Mouse (Mus musculus) T-helper 17 cell (primary cell): Measurements from ENCODE around the gene Large2.
"Not testable (repeated sequence)": the region's sequence is repeated elsewhere in the genome, so short reads cannot be mapped to it uniquely, and the experiment has no call there.

Source experiments
- in situ Hi-C, 2 experiments: fragments of 300-600 bp; cut with MboI, MseI; formaldehyde crosslinking; loops; 1 replicate in 1 of 2; 2 replicates in 1 of 2; pipeline ENCODE4 v1.15.1; 2025; ENCODE audit warnings: high pct_unique_total_duplicates in 2 of 2

Gene Large2

DNA sequence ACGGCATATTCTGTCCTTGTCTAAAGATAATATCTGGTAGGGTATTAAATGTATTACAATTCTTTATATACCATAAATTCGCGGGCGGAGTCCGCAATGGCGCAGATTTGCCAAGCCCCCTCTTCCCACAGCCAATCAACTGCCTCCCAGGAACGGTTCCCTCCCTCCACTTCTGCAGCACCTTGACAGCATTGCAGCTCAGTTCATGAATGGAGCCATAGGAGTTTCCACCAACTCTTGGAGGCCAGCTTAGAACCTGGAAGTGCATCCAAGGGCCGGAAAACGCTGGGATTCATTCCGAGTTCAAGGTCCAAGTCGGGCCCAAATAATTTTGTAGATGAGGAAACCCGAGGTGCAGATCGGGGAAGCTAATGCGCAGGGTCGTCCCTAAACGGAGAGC, at the start of gene Large2, which contains the start of gene Pex16:
Gene Large2 (minus strand): TSS at position 356 of the 400 bp plus-strand sequence.
Gene Pex16 (plus strand): TSS at position 163 of the 400 bp plus-strand sequence.
- in situ Hi-C loops, result loop anchor here (5.0 to 10.0 kb wide), 2 partner anchors 58 to 60 kb away; partner anchors contain the start of gene Cry2 (in 2 of the 2)

DNA sequence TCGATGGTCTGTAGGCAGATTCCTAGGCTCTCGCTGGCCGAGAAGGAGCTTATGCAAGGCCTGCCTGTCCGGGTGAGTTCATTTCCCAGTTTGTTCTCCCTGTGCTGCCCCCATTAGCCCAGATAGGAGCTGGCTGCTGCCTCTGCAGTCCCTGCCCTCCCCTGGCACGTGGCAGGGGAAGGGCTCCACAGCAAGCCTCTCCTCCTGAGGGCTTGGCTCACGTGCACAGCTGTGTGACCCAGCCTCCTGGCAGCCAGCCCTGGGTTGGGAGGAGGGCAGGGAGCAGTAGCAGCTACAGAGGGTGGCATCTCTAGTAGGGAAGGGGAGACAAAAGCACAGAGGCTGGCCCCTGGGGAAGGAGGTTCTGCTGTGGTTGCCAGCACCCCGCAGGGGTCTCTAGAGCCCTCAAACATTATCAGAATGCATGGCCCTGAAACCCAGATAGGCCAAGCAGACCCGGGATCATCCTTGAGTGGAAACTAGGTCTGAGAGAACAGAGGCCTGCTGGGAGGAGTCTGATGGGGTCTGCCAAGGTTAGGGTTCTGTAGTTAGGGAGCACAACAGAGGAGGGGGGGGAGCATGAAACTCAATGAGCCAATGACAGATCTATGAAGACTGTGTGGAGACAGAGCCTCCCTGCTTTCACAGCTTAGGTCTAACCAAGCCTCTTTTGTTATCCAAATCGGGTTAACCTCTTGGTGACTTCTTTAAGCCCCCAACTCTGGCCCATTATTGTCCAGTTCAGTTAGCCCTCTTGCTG, 49.2 kb upstream of the Large2 start:
- in situ Hi-C loops, result no loop called here

GRCm38 (mm10) chr2:92423156-92423555, 48.5 kb upstream of the Large2 start:
- in situ Hi-C loops, result no loop called here

GRCm38 (mm10) chr2:92422388-92423135, 47.9 kb upstream of the Large2 start:
- in situ Hi-C loops, result no loop called here

- in situ Hi-C loops, result no loop called here
These were observed 47.2 kb upstream of the Large2 start for GRCm38 (mm10) chr2:92421723-92422387.

DNA sequence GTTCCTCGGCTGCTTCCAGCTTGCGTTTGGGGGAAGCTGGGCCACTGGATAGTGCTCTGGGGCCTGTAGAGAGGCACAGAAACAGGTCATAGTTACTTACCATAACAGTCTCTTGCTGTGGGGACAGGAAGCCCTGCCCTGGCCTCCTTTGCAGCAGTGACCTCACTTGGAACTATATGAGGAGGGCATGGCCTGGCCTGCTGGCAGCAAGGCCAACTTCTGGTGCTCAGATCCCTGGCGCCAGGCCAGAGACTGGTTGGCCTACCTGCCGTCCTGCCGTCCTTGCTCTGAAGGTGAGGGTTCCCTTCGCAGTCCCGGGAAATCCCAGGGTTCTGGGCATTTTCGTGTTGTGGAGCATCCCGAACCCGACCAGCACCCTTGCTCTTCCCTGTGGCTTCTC, 37.0 kb upstream of the Large2 start:
- in situ Hi-C loops, result no loop called here

DNA sequence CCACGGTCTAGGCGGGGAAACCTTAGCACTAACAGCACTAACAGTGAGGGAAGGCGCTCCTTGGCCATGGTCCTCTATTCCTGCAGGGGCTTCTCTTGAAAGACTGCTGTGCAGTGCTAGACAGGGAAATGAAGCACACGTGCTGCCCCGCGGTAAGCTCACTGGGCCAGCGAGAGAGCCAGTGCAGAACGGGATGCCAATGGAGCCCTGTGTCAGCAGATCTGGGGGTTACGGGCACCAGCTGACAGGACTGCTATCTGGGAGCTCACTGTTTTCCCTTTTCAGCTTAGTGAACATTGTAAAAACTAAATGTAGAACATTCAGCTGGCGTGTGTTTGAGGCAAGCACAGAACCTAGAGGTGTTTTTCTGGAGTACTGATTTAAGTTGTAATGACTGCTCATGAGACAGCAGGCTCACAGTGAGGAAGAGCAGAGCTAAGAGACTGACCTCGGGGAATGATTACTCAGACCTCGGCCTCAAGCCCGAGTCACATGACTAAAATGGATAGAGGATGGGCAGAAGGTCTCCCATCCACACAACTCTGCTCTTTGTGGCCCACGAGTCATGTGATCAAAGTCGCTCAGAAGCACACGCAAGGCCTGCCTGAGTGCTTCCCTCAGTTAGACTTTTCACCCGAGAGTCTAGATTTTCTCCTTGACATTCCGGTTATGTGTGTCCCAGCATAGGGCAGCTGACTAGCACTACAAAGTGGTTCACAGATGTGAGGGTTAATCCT, 33.8 kb upstream of the Large2 start:
- in situ Hi-C loops, result no loop called here

GRCm38 (mm10) chr2:92405687-92406086, 31.0 kb upstream of the Large2 start:
- in situ Hi-C loops, result no loop called here

DNA sequence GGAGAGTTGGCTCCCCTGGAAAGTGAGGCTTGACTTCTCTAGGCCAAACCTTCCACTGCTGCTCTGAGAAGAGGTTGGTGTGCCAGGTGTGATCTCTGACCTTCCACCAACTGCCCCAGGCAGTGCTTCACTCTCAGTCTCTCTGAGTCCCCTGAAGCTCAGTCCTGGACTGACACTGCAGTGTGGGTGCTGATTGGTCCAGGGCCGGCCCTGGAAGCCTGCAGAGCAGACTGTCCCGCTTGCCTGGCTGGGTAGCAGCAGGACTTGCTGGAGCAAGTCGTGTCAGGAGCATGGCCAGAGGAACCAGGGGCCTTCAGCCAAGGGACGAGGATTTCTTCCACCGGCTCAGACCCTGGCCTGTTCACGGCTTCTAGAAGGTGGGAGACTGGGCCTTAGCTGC, 30.1 kb upstream of the Large2 start:
- in situ Hi-C loops, result no loop called here

DNA sequence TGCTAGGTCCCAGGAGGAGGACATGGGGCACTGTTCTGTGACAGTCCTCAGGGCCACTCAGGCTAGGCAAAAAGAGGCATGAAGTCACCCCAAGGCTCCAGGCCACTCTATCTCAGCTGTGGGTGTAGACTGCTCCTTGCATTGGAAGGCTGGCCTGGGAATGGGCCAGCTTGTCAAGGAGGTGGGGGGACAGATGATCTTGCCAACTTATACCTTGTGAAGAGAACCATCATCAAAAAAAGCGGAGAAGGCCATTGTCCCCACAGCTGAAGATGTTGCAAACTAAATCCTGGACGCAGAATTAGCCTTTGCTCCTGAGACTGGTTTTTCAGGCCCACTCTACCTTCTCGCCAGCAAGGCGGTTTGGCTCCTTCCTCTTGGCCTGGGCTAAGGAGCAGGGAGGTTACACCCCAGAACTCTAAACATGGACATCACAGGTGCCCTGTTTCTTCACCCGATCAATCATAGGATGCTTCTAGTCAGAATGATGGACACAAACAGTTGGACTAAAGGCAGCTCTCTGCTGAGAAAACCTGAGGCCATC, 29.2 kb upstream of the Large2 start:
- in situ Hi-C loops, result no loop called here

DNA sequence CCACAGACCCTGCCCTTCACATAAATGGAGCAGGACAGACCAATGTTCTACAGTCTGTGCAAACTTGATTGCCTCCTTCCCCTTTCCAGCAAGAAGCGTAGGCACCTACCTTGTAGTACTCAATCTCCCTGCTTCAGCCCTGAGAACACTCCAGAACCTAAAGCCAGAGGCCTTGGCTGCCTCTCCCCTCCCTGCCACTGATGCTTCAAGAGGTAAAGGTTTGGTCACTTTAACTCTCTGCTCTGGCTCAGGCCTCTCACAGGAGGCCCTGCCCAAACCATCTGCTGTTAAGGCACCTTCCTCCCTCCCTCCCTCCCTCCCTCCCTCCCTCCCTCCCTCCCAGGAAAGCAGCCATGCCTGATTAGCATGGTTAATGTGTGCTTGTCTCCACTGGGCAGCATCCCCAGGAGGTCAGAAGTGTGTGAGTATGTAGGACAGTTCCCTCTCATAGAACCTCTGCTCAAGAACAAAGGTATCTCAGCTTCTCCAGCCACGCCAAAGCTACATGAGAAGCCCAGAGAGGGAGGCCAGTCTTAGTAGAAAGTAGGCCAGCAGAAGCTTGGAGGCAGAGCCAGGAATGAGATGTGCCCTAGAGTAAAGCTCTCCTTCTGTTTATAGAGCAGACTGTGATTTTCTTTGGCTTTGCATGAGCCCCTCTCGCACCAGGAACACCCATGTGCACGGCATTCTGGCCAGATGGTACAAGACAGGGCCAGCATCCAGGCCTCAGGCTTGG, 28.1 kb upstream of the Large2 start:
- in situ Hi-C loops, result no loop called here

GRCm38 (mm10) chr2:92401091-92401561, 26.5 kb upstream of the Large2 start, which contains the start of gene Mapk8ip1:
TSS of gene Mapk8ip1 (minus strand) at chr2:92401263.
- in situ Hi-C loops, result no loop called here

DNA sequence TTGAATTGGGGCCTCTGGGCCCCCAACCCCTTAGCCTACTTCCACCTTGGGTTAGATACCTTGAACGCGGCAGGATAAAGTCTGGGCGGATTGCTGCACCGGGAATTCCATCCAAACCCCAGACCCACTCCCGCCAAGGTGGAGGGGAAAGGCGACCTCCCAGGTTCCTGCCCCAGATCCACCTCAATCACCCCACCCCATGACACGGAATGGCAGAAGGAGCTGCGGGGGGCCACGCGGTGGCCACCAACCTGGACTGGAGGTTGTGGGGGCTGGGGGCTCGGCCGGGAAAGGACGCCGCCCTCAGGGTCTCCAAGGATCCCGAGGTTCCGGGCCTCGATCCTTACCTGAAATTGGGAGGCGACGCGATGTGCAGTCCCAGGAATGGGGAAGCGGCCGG, 26.0 kb upstream of the Large2 start:
- in situ Hi-C loops, result no loop called here

DNA sequence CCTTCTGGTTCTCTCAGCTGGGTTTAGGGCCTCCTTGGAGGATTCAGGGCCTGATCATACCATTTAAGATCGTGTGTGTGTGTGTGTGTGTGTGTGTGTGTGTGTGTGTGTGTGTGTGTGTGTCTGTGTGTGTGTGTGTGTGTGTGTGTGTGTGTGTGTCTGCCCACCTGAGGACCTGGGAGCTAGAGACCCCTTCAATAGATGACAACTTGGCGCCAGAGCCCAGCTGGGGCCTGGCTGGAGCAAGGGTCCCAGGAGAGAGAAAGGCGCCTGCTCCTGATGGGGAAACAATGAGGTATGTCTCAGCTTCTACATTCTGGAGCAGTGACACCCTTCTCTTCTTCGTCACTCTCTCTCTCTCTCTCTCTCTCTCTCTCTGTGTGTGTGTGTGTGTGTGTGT, 25.2 kb upstream of the Large2 start:
- in situ Hi-C loops, result not testable (repeated sequence)

DNA sequence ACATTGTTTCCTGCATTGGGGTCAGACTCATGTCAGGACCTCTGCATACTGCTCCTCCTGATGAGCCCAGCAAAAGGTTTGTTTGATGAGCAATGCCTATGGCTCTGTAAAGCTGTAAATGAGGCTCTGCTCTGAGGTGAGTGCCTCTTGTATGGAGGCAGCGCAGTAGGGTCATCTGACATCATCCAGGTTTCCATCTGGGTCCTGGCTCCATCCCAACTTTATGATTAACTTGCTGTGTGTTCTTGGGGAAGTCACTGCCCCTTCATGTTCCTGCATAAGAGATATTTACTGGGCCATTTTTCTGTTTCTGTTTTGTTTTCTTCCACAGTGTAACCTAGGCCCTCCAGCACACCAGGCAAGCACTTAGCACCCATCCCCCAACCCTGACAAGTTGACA, 22.8 kb upstream of the Large2 start:
- in situ Hi-C loops, result no loop called here

DNA sequence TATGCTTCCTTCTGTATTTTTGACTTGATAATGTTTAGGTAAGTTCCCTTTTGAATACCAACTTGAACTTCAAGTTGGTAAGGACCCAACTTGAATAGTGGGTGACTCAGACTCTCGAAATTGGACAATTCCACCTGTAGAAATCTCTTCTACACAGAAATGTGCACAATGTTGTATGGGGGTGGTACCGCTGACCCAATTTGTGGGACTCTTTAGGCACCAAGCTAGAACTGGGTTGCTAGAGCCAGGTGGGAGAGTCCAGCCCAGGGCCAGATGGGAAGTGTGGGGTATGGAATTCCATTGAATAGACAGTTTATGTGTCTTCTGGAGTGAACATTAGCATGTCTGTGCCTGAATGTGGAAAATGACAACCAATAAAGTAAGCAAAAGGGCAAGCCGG, 20.9 kb upstream of the Large2 start:
- in situ Hi-C loops, result no loop called here

DNA sequence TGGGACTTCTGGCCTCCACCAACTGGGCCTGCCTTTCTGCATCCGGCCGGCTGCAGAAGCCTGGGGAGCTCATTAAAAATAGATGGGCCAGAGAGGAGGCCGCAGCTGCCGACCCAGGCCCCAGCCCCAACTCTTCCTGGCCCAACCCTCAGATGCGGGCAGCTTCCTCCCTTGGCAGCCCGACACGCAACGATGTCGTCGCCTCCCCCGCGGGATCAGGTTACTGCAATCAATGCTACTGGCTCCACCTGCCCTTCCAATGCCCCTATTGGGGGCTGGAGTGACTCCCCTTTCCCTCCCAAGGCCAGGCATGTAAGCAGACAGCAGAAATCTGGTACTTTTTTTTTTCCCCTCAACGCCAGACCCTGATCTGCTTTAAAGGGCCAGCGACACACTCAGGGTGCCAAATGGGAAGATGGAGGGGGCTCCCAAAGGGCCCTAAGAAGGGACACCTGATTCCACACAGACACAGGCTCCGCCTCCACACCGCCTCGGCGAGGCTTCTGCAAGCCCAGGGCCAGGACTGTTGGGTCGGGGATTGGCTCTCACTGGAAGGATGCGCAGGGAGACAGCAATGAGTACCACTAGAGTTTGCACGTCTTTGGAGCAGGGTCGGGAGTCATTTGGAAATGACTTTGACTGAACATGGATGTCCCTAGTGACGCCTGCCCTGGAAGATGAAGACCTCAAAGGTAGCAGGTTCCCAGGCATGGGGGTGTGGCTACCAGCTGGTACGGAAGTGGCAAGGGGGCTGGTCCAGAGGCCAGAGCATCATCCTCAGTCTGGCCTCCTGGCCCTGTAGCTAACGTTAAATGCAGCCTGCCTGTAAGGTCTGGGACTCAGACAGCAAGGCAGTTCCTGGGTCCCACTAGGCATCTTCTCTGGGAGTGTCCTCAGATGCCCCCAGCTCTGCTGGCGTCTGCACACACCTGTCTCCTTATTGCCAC, 17.9 kb upstream of the Large2 start:
- in situ Hi-C loops, result no loop called here

DNA sequence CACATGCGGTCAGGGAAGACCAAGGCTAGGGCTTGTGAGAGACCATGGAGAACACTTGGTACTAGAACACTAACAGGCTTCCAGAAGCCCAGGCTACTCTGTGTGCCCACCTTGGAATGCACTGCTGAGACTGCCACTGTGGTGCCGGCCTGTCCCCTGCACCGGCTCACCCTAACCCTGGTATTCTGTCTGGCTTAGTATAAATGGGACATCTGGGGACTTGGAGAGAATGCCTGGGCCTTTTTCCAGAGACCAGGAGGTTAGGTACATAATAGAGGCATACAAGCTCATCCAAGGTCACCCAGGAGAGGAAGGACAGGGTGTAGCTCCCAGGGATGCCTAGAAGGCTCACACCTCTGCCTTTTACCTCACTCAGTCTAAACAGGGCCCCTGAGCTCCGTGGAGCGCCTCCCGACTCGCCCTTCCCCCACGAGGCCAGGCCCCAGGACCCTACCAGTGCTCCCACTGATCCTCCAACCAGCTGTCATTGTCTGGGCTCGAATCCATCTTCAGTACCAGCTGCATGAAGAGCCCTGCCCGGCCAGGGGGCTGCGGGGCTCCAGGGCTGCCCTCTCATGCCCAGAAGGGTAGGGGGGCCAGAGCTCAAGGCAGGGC, 17.1 kb upstream of the Large2 start:
- in situ Hi-C loops, result no loop called here

DNA sequence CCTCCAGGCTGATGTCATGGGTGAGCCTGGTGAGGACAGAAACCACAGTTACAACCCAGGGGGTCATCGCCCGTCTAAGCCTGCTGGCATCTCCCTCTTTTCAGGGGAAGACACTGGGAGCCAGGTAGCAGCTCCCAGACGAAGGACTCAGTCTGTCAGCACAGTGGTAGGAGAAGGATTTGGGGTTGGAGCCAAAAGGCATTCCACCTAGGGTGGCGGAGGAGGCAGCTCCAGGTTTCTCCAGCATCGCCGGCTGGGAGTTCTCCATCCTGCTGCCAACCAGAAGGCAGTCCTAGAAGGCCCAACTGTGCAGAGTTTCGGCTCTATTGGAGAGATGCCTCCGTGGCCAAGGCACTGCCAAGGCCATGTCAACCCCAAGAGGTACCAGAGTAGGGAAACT, 16.4 kb upstream of the Large2 start:
- in situ Hi-C loops, result no loop called here
